Mouse (Mus musculus) cerebellum, adult 2 months (tissue): Measurements from ENCODE around the gene Degs2.

ENCODE experiments used
- CTCF ChIP-seq: fragments of 200-500 bp; IDR thresholded peaks from 2 replicates; pipeline ENCODE4 v1.5.1; 2011; ENCODE audit warnings: low read depth, mild to moderate bottlenecking, control low read depth, low read length, moderate library complexity, borderline replicate concordance; ENCODE audit not compliant: insufficient read depth
- POLR2A ChIP-seq: fragments of 200-500 bp; IDR thresholded peaks from 2 replicates; pipeline ENCODE4 v1.6.1; 2011; ENCODE audit warnings: low read length, control low read depth, borderline replicate concordance; ENCODE audit not compliant: insufficient read depth

- TF ChIP-seq POLR2A (no peak), CTCF (no peak)
Observed at GRCm38 (mm10) chr12:108749019-108749418, 46.9 kb upstream of the Degs2 start.
